Mouse (Mus musculus) neural tube, embryonic 11.5 days (tissue): ENCODE measurements at regions not wholly inside any gene's neighbourhood (a gene's known extent, or its start where the extent isn't known, plus 50 kb on each side); places are given as distances from the start of the nearest gene placed in this dataset.

Source experiments
- ATAC-seq: fragments of 200-750 bp; cut with Nextera tagmentation; 2 replicates; pipeline ENCODE4 v1.8.0; 2017; ENCODE audit warnings: moderate number of reproducible peaks, mild to moderate bottlenecking, moderate TSS enrichment, moderate library complexity; ENCODE audit not compliant: insufficient read depth, low FRiP score, low TSS enrichment
- DNase-seq: peaks from one replicate; pipeline ENCODE4 v3.0.0-alpha.2; 2015; ENCODE audit warnings: low spot score
- H3K27ac ChIP-seq: fragments of 300-500 bp; sonication (generic); 2 replicates; pipeline ENCODE4 v1.5.1; 2014; ENCODE audit warnings: low read depth, mild to moderate bottlenecking, low read length
- H3K27me3 ChIP-seq: fragments of 300-500 bp; sonication (generic); 2 replicates; pipeline ENCODE4 v1.6.1; 2014; ENCODE audit warnings: mild to moderate bottlenecking, low read length, mixed read lengths; ENCODE audit not compliant: control insufficient read depth, insufficient read depth
- H3K36me3 ChIP-seq: fragments of 300-500 bp; sonication (generic); 2 replicates; pipeline ENCODE4 v1.6.1; 2014; ENCODE audit warnings: mild to moderate bottlenecking, low read length, moderate library complexity, mixed read lengths; ENCODE audit not compliant: control insufficient read depth, insufficient read depth
- H3K4me1 ChIP-seq: fragments of 300-500 bp; sonication (generic); 2 replicates; pipeline ENCODE4 v1.6.1; 2014; ENCODE audit warnings: low read length, mixed read lengths; ENCODE audit not compliant: control insufficient read depth, insufficient read depth
- H3K4me2 ChIP-seq: fragments of 300-500 bp; sonication (generic); 2 replicates; pipeline ENCODE4 v1.6.1; 2014; ENCODE audit warnings: low read depth, mild to moderate bottlenecking, moderate library complexity
- H3K4me3 ChIP-seq: fragments of 300-500 bp; sonication (generic); 2 replicates; pipeline ENCODE4 v1.5.1; 2014; ENCODE audit warnings: low read depth, low read length
- H3K9ac ChIP-seq: fragments of 300-500 bp; sonication (generic); 2 replicates; pipeline ENCODE4 v1.6.1; 2014; ENCODE audit warnings: mild to moderate bottlenecking, low read length
- H3K9me3 ChIP-seq: fragments of 300-500 bp; sonication (generic); 2 replicates; pipeline ENCODE4 v1.6.1; 2016; ENCODE audit warnings: low read length; ENCODE audit not compliant: control insufficient read depth
- WGBS: fragments of 180-500 bp; shearing (Covaris S2); extraction: QIAGEN DNeasy Blood & Tissue Kit; methylation state at CpG from one replicate; pipeline ENCODE4 v1.1.7; 2014; 5-methylcytosine and 5-hydroxymethylcytosine counted together

GRCm38 (mm10) chr6:31216206-31217059 is 182.1 kb upstream of the Mkln1 start:
- Histone ChIP-seq H3K9ac (peak overlapping the region; percentile 47), H3K27ac (no peak overlapping the region), H3K9me3 (no peaks in the 10 kb centered on the region), H3K36me3 (no peaks in the 10 kb centered on the region), H3K4me1 (peaks cover 16% of the 10 kb centered on the region; the same call in 1 of the 2 replicates), H3K4me2 (peak overlapping the region; percentile 100), H3K27me3 (peaks cover 55% of the 10 kb centered on the region), H3K4me3 (peak overlapping the region; percentile 62)
- ATAC-seq (peak; percentile 73), DNase-seq (peak; percentile 63)
- under 1% methylated on average over 93 of the region's 100 CpGs for WGBS

GRCm38 (mm10) chr6:31217060-31217541 is 181.4 kb upstream of the Mkln1 start:
- under 1% methylated on average over 20 of the region's 20 CpGs for WGBS
- Histone ChIP-seq H3K36me3 (no peaks in the 10 kb centered on the region), H3K9me3 (no peaks in the 10 kb centered on the region), H3K4me3 (peak overlapping the region; percentile 62), H3K4me1 (peaks cover 16% of the 10 kb centered on the region; the same call in 1 of the 2 replicates), H3K27ac (no peak overlapping the region), H3K27me3 (peaks cover 56% of the 10 kb centered on the region), H3K9ac (no peak overlapping the region; the same call in 1 of the 2 replicates), H3K4me2 (peak overlapping the region; percentile 100)
- ATAC-seq = no peak
- DNase-seq = no peak

- peak overlapping the region; percentile 62 for H3K4me3 ChIP-seq
- no peaks in the 10 kb centered on the region for H3K36me3 ChIP-seq
- no peaks in the 10 kb centered on the region for H3K9me3 ChIP-seq
- no peak overlapping the region for H3K27ac ChIP-seq
- H3K4me2 ChIP-seq = peak overlapping the region; percentile 100
- no peak overlapping the region for H3K9ac ChIP-seq
- ATAC-seq (no peak), DNase-seq (peak; percentile 58)
- peaks cover 56% of the 10 kb centered on the region for H3K27me3 ChIP-seq
- H3K4me1 ChIP-seq = peaks cover 16% of the 10 kb centered on the region; the same call in 1 of the 2 replicates
- WGBS = under 1% methylated on average over 25 of the region's 25 CpGs
These were observed 180.8 kb upstream of the Mkln1 start for GRCm38 (mm10) chr6:31217641-31218138.

- H3K4me1 ChIP-seq = peaks cover 16% of the 10 kb centered on the region; the same call in 1 of the 2 replicates
These were observed 180.3 kb upstream of the Mkln1 start for GRCm38 (mm10) chr6:31218139-31218750.

GRCm38 (mm10) chr6:31218880-31219279 is 179.7 kb upstream of the Mkln1 start:
- Histone ChIP-seq H3K36me3 (no peaks in the 10 kb centered on the region), H3K4me1 (peaks cover 16% of the 10 kb centered on the region; the same call in 1 of the 2 replicates), H3K27ac (no peak overlapping the region), H3K9ac (no peak overlapping the region), H3K4me3 (peak overlapping the region; percentile 62), H3K9me3 (no peaks in the 10 kb centered on the region), H3K27me3 (peaks cover 56% of the 10 kb centered on the region), H3K4me2 (peak overlapping the region; percentile 100)
- WGBS = 38% methylated on average over 8 of the region's 8 CpGs
- ATAC-seq (no peak), DNase-seq (no peak)

More at GRCm38 (mm10) chr6:31218139-31218750, 180.3 kb upstream of the Mkln1 start:
- H3K27me3 ChIP-seq = peaks cover 56% of the 10 kb centered on the region
- H3K9ac ChIP-seq = no peak overlapping the region
- no peaks in the 10 kb centered on the region for H3K36me3 ChIP-seq
- ATAC-seq = no peak
- DNase-seq = peak; percentile 67
- H3K4me3 ChIP-seq = peak overlapping the region; percentile 62
- H3K9me3 ChIP-seq = no peaks in the 10 kb centered on the region
- H3K4me2 ChIP-seq = peak overlapping the region; percentile 100
- WGBS = under 1% methylated on average over 40 of the region's 40 CpGs
- no peak overlapping the region for H3K27ac ChIP-seq

GRCm38 (mm10) chr6:31219736-31220135 is 178.8 kb upstream of the Mkln1 start:
- H3K27me3 ChIP-seq = peaks cover 56% of the 10 kb centered on the region
- WGBS = 31% methylated on average over 3 of the region's 3 CpGs
- H3K27ac ChIP-seq = no peak overlapping the region

GRCm38 (mm10) chr6:31220184-31220931 is 178.2 kb upstream of the Mkln1 start:
- no peak overlapping the region for H3K27ac ChIP-seq
- peak overlapping the region; percentile 32 for H3K4me3 ChIP-seq
- under 1% methylated on average over 30 of the region's 30 CpGs for WGBS
- H3K9me3 ChIP-seq = no peaks in the 10 kb centered on the region
- H3K9ac ChIP-seq = 0 out of 2 replicates have a peak overlapping the region, but pooled peaks have one; percentile 6
- peak overlapping the region; percentile 61 for H3K4me2 ChIP-seq
- H3K4me1 ChIP-seq = peaks cover 16% of the 10 kb centered on the region; the same call in 1 of the 2 replicates
- DNase-seq (peak; percentile 58), ATAC-seq (no peak)
- H3K27me3 ChIP-seq = peaks cover 55% of the 10 kb centered on the region
- H3K36me3 ChIP-seq = no peaks in the 10 kb centered on the region

More at GRCm38 (mm10) chr6:31219736-31220135, 178.8 kb upstream of the Mkln1 start:
- peak overlapping the region; percentile 61 for H3K4me2 ChIP-seq
- no peaks in the 10 kb centered on the region for H3K36me3 ChIP-seq
- H3K4me3 ChIP-seq = peak overlapping the region; percentile 32
- peaks cover 16% of the 10 kb centered on the region; the same call in 1 of the 2 replicates for H3K4me1 ChIP-seq
- H3K9ac ChIP-seq = no peak overlapping the region
- H3K9me3 ChIP-seq = no peaks in the 10 kb centered on the region
- DNase-seq (peak; percentile 12), ATAC-seq (no peak)

GRCm38 (mm10) chr6:31221490-31221889 is 177.0 kb upstream of the Mkln1 start:
- no peaks in the 10 kb centered on the region for H3K36me3 ChIP-seq
- 47% methylated on average over 10 of the region's 10 CpGs for WGBS
- peaks cover 16% of the 10 kb centered on the region; the same call in 1 of the 2 replicates for H3K4me1 ChIP-seq
- H3K4me2 ChIP-seq = no peak overlapping the region
- ATAC-seq (no peak), DNase-seq (no peak)
- H3K27ac ChIP-seq = no peak overlapping the region
- H3K9me3 ChIP-seq = no peaks in the 10 kb centered on the region
- peaks cover 46% of the 10 kb centered on the region for H3K27me3 ChIP-seq
- H3K4me3 ChIP-seq = no peak overlapping the region
- no peak overlapping the region for H3K9ac ChIP-seq
